Mouse (Mus musculus): ENCODE measurements around the gene Krtap28-10.
A peak's percentile ranks its signal among the peaks of the same experiment; 100 is the strongest.

GRCm38 (mm10) chr1:83044882-83045427 lies 2.7 kb upstream of the Krtap28-10 start, which contains the start of gene Gm47969:
- TF ChIP-seq BHLHE40 (IDR thresholded peaks at IDR 0.05; ENCODE audit: low read depth, low read length) (no peak), CTCF (conservative IDR thresholded peaks at IDR 0.05 in 1 of 2, IDR thresholded peaks at IDR 0.05 in 1 of 2; ENCODE audit: low read depth in 2 of 2, low read length in 2 of 2) (peak in 1 of 2 experiments; percentile 43; a peak in 2 of 4 replicates)
